Mouse (Mus musculus) ZHBTc4 (cell line): Measurements from ENCODE around the gene Sptlc2.

Experiments used
- DNase-seq: peaks from one replicate; pipeline ENCODE4 v3.0.0-alpha.2; 2011; ENCODE audit warnings: low read depth, low spot score

Sptlc2 gene

DNA sequence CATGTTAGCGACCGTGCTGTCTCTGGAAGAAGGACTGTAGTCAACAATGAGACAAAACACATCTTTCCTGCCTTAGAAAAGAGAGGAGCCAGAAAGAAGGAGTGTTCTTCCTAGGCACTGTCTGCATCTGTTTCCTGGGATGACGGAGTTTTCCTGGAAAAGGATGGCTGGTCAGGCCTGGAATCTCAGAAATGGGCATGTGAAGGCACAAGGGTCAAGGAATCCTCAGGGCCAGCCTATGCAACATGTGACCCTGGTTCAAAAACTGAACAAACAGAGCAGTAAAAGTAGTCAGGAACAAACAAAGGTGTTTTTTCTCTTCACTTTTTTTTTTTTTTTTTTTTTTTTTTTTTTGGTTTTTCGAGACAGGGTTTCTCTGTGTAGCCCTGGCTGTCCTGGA lies 9.0 kb upstream of the Sptlc2 start:
- no peak for DNase-seq

- DNase-seq, result no peak
Observed at GRCm38 (mm10) chr12:87394316-87394715, 6.2 kb upstream of the Sptlc2 start.

GRCm38 (mm10) chr12:87393447-87394145 lies 5.4 kb upstream of the Sptlc2 start:
- no peak for DNase-seq

GRCm38 (mm10) chr12:87391355-87391754 lies 3.2 kb upstream of the Sptlc2 start:
- DNase-seq, result no peak

DNA sequence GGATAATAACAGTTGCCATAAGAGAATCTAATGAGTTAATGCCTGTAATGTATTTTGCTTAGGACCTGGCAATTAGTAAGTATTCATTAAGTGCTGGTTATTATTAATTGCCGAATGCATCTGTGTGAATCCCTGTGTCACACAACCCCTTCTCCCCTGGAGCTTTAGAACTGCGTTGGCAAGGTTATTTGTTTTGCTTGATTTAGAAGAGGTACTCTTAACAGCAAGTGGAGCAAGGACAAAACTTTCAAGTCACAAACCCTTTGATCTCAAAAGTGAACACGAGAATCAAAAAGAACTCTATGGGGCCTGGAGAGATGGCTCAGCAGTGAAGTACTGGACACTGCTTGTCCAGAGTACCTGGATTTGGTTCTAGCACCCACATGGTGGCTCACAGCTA lies 1.1 kb upstream of the Sptlc2 start:
- no peak for DNase-seq

DNA sequence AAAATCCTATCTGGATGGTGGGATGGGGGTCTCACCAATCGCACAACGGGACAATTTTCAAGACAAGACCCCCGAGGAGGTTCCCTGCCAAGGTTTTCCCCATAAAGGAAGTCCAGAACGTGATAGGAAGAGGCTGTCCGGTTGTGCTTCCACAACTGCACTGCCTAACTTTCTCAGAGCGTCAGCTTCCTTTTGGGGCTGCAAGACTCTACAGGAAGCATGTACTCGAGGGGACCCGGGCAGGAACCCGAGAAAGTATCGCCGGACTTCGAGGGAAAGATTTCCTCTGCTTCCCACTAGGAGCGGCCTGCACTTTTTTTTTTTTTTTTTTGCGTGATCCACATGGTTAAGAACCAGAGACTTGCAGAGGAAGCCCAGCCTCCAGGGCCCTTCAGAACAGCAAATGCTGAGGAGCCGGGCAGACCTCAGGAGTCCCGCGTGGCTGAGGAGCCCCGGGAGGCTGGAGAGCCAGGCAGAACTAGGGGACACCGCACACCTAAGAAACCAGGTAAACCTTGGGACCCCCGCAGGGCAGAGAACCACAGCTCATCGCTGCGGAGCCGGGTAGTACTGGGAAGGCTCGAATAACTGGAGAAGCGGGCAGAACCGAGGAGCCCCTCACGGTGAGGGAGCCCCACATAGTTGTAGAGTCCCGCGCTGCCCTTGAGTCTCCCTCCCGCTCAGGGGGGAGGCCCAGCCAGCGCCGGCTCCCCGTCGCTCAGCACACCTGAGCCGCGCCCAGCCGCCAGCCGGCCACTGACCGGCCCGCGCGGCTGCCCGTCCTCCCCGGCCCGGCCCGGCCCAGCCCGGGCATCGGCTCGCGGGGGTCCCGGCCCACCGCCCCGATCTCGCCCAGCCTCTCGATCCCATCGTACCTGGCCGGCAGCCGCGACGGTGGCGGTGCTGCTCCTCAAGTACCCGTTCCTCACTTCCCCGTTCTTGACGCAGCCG lies 709 bp downstream of the Sptlc2 start:
- peak; percentile 36 for DNase-seq

- DNase-seq, result no peak
Observed at GRCm38 (mm10) chr12:87385051-87385450, 3.1 kb downstream of the Sptlc2 start.

DNA sequence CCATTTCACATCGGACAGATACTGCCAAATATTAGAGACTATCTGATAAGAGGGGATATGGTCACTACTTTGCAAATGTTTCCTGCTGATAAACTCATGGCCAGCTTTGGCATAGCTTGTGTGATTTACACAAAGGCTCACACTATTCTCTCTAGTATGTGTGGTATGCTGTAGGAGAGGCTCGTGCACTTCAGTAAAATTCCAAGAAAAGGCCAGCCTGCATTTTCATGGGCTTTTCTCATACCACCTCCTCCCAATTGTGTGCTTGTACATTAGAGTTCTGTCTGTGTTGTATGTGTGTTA lies 6.8 kb downstream of the Sptlc2 start:
- DNase-seq, result no peak

GRCm38 (mm10) chr12:87380586-87381379 lies 7.4 kb downstream of the Sptlc2 start:
- DNase-seq, result no peak

DNA sequence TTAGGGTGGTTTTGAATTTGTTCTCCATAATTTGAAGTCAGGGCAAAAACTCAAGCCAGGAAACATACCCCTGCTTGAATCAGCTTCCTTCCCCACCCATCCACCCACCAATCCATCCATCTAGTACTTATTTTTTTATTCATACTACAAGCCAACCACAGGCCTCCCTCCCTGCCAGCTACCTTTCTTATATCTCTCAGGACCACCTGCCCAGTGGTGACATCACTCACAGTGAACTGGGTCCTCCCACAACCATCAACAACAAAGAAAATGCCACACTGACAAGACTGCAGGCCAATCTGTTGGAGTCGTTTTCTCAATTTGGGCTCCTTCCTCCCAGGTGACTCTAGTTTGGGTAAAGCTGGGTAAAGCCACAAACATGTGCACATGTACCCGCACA lies 8.7 kb downstream of the Sptlc2 start:
- DNase-seq, result no peak

GRCm38 (mm10) chr12:87374159-87374558 lies 14.0 kb downstream of the Sptlc2 start:
- DNase-seq, result no peak

- DNase-seq, result no peak
Observed at GRCm38 (mm10) chr12:87369319-87369718, 18.8 kb downstream of the Sptlc2 start.

DNA sequence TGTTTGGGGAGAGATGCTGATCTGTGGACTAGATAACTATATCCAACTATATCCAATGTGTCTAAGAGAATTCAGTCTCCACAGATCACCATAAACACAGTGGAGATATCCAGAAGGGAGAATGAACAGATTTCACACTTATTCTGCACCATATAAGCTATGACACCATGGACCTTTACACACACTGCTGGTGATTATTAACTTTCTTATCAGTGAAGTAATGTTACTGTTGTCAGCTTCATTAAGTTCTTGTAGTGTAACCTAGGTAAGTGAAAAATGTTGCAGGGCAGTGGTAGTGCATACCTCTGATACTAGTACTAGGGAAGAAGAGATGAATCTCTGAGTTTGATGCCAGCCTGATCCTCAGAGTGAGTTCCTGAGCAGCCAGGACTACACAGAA lies 20.1 kb downstream of the Sptlc2 start:
- DNase-seq, result no peak

GRCm38 (mm10) chr12:87365676-87366075 lies 22.5 kb downstream of the Sptlc2 start:
- DNase-seq, result no peak

GRCm38 (mm10) chr12:87362111-87362510 lies 26.0 kb downstream of the Sptlc2 start:
- no peak for DNase-seq

DNA sequence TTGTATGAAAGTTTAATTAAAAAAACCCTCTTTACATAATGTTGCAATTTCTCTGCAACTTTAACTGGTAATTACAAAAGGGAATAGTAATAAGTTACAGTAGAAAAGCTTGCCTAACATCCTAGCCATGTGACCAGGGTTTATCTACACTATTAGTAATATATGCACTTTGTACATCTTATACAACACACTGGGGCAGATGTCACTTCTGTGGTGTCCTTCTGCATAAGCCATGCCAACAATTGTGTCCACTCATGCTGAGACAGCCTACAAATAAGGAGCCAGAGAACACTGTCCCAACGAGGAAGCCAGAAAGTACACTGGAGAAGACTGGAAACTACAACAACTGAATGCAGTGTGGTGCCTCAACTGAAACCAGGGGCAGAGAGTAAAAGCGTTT lies 40.1 kb downstream of the Sptlc2 start:
- no peak for DNase-seq

- DNase-seq, result peak; percentile 17
Observed at GRCm38 (mm10) chr12:87347511-87347910, 40.6 kb downstream of the Sptlc2 start.

DNA sequence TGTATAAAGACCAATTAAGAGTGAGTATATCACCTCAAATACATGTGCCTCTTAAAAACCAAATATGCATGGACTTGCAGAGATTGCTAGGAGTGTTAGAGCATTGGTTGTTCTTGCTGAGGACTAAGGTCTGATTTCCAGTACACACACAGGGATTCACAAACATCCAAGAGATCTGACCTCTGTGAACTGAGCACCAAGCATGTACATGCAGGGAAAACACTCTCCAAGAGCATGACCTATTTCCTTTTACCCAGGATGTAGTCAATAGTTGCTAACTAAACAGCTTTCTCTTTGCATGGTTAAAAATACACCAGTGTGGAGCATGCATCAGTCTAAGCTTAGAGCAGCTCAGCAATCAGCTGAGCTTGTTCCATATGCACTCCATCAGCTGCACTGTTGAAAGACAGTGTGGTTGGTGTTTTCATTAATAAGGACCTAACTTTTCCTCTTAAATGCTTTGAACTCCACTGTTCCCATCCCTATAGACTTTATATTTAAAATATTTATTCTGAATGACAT lies 45.0 kb downstream of the Sptlc2 start:
- no peak for DNase-seq

DNA sequence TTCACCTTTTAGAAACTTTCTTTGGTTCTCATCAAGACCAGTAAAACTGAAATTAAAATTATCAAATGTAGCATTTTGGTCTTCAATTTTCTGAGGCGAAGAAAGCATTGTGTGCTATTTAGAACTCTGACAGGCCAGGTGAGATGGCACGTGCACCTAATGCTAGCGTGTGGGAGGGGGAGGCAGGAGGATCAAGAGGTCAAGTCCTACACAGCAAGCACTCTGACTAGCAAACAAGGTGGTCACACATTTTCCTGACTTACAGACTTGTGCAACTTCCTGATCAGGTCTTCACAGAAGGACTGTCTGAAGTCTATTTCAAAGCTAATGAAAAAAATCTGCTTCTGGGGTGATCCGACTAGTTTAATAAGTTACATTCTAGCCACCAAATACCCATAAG lies 50.1 kb downstream of the Sptlc2 start:
- DNase-seq, result no peak

DNA sequence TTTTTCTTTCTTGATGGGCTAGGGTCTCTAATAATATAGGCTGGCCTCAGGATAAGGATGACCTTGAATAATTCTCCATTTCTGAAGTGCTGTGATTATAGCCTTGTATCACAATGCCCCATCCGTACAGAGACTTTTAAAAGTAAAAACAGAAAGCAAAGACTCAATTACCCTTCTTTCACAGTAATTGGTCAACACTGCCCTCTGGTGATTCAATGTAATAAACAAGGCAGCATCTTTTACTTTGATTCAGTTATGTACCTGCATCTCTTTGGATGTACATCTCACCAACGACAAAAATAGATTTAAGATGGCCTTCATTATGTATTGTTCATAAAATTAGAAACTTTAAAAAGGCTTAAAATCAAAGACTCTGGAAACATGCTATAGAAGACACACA lies 53.3 kb downstream of the Sptlc2 start:
- DNase-seq, result peak; percentile 64

- no peak for DNase-seq
Observed at GRCm38 (mm10) chr12:87333794-87334193, 54.4 kb downstream of the Sptlc2 start.

- DNase-seq, result no peak
Observed at GRCm38 (mm10) chr12:87332511-87332910, 55.6 kb downstream of the Sptlc2 start.
